Mouse (Mus musculus) adrenal gland, postnatal 0 days (tissue): ENCODE data around the gene Tgtp1. TPM values are rescaled to one million over a fixed set of nuclear protein-coding genes. Genes with fewer than 3 reads are reported as not detected.

ENCODE experiments used
- polyA plus RNA-seq: library from polyadenylated mRNA; unstranded; fragments of >200 nt; fragmentation: Nextera tagmentation; extraction: Ambion mirVana; gene quantifications from 2 replicates; pipeline ENCODE4 v1.2.1, GENCODE M21; 2015

Tgtp1 gene
- 4.0 and 5.6 TPM in 2 replicates for polyA plus RNA-seq

DNA sequence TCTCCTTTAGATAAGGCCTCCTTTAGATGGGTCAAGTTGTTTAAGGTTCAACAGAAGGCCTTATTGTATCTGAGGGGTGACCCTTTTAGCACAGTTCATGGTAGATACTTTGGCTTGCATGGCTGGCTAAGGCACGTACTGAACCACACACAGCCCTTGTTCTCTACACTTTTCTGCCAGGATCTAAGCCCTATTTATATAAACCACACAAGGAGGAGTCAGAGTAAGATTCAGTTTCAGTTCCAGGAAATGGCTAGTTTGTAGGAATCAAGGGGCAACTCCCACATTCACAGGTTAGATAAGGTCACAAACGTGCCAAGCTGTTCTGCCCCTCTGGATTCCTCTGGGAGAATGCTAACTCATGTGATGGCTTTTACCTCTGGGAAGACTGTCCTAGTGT is at the start of gene Tgtp1:
TSS of gene Tgtp1 (minus strand) at position 155 of the 400 bp plus-strand sequence.

DNA sequence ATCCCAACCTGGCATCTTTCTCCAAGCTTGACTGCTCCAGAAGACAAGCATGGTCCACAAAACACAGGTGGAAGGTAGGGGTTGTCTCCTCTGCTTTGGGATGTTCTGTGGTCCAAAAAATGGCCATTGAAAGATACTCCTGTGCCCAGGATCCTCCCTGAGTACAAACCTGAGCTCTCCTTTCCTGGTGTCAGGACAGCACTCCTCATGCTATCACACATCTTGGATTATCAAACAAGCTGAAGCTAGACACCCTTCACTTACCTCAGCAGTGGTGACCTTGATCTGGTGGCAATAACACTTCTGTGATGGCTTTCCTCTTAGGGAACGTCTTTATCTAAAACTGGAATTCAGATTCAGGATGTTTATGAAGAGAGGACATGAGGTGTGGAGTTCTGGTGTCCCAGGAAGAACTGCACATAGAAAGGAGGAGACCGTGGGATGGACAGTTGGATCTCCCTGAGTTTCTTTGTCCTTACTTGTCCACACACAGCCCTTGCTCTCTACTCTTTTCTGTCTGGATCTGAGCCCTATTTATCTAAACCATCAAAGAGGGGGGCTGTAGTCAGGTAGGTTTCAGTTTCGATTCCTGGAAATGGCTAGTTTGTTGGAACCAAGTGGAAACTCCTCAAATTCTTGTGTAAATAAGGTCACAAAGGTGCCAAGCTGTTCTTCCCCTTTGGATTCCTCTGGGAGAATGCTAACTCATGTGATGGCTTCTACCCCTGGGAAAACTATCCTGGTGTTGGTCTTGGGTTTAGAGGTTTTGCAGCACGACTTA is 2.0 kb downstream of the Tgtp1 start, which contains the start of gene Gm12185:
TSS of gene Gm12185 (minus strand) at position 487 of the 781 bp plus-strand sequence.

DNA sequence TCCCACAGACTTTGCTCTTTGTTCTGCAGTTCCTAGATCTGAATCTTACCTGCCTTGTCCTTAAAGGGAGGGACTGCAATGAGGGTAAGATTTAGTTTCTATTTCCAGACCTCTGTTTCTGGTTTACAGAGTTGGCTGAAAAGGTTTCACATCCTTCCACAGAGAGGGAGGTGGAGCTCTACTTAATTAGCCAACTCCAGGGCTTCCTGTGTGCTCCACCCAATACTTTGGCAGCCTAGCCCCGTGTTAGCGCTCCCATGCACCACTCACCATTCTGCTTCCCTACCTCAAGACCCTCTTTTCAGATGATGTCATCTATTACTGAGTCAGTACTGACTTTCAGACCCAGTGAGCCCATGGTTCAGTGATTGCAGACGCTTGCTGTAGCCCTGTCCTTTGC is 14.7 kb downstream of the Tgtp1 start, which contains the start of gene 9930111J21Rik1:
TSS of gene 9930111J21Rik1 (minus strand) at position 148 of the 400 bp plus-strand sequence.

DNA sequence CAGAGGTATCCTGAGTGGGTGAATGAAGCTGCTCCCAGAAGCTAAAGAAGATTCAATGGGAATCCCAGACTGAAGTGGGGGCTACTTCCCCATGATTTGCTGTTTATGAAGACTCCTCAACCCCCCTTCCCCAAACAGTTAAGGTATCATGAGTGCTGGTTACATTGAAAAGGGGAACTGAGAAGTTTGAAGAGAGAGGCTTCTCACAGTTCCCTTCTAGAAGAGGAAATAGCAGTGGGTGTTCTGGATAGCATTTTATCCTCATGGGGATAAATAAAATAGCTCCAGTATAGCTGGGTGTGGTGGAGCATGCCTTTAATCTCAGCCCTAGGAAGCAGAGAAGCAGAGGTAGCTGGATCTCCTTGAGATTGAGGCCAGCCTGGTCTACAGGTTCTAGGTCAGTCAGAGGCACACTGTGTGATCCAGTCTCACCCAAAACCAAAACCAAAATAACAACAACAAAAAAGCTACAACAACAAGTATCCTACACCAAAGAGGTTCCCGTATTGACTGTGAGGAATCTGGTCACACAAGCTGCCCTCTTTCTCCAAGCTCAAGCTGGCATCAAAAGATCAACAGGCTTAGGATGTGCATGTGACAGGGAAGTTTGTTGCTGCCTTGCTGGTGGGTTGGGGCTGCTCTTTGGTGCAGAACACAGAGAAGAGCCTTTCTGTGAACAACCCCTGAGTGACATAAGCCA is 15.6 kb downstream of the Tgtp1 start, which contains the start of gene Olfr56:
TSS of gene Olfr56 (plus strand) at position 650 of the 700 bp plus-strand sequence.

DNA sequence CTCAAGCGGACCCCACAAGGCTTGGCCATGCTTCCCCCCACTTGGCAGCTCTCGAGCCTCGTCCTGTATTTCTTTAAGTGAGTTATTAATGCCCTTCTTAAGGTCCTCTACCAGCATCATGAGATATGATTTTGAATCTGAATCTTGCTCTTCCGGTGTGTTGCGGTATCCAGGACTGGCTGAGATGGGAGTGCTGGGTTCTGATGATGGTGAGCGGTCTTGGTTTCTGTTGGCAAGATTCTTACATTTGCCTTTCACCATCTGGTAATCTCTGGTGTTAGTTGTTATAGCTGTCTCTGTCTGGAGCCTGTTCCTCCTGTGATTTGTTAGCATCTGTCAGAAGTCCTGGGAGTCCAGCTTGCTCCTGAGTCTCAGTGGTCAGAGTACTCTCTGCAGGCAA is 47.9 kb downstream of the Tgtp1 start, which contains the start of gene Psme2b:
TSS of gene Psme2b (minus strand) at position 101 of the 400 bp plus-strand sequence.

Other genes starting within 250 kb of the Tgtp1 start
- gene Rack1, start 193.8 kb downstream of the Tgtp1 start, polyA plus RNA-seq, result 472 and 563 TPM in 2 replicates
- 2.8 and 4.1 TPM in 2 replicates for gene Trim41, start 176.8 kb downstream of the Tgtp1 start, polyA plus RNA-seq
- gene Trim7, start 168.0 kb downstream of the Tgtp1 start, polyA plus RNA-seq, result 2.1 and 3.4 TPM in 2 replicates
- gene Gm12184, start 167.5 kb downstream of the Tgtp1 start, polyA plus RNA-seq, result 7.5 and 15.4 TPM in 2 replicates
- gene Irgm1, start 122.5 kb downstream of the Tgtp1 start, polyA plus RNA-seq, result 22.4 and 29.2 TPM in 2 replicates
- gene Gm5431, start 92.0 kb downstream of the Tgtp1 start, polyA plus RNA-seq, result 0.43 and 0.76 TPM in 2 replicates
- 8.9 and 10.8 TPM in 2 replicates for gene Psme2b, start 48.0 kb downstream of the Tgtp1 start, polyA plus RNA-seq
- 0.04 and 0.17 TPM in 2 replicates for gene Olfr56, start 15.3 kb downstream of the Tgtp1 start, polyA plus RNA-seq
- 0.50 and 0.68 TPM in 2 replicates for gene 9930111J21Rik1, start 14.8 kb downstream of the Tgtp1 start, polyA plus RNA-seq
- 0.03 TPM in 1 of 2 replicates, not detected in the other for gene Gm12185, start 1.9 kb downstream of the Tgtp1 start, polyA plus RNA-seq
- gene 9930111J21Rik2, start 57.1 kb upstream of the Tgtp1 start, polyA plus RNA-seq, result 0.85 and 1.5 TPM in 2 replicates
- 2.5 and 3.0 TPM in 2 replicates for gene Tgtp2, start 70.0 kb upstream of the Tgtp1 start, polyA plus RNA-seq
- gene Ifi47, start 82.4 kb upstream of the Tgtp1 start, polyA plus RNA-seq, result 8.3 and 10.9 TPM in 2 replicates
- 0.08 TPM in 1 of 2 replicates, not detected in the other for gene Olfr1396, start 120.7 kb upstream of the Tgtp1 start, polyA plus RNA-seq
- not detected in 2 replicates for gene Olfr1395, start 148.1 kb upstream of the Tgtp1 start, polyA plus RNA-seq
- not detected in 2 replicates for gene Olfr1394, start 160.2 kb upstream of the Tgtp1 start, polyA plus RNA-seq
- 1.8 and 5.9 TPM in 2 replicates for gene Btnl9, start 193.0 kb upstream of the Tgtp1 start, polyA plus RNA-seq
- 13.7 and 19.6 TPM in 2 replicates for gene Zfp62, start 209.1 kb upstream of the Tgtp1 start, polyA plus RNA-seq